Mouse (Mus musculus) spleen, adult 2 months (tissue): ENCODE measurements around the gene Lmf1.

ENCODE experiments used
- CTCF ChIP-seq: fragments of 200-500 bp; IDR thresholded peaks from 2 replicates; pipeline ENCODE4 v1.5.1; 2011; ENCODE audit warnings: mild to moderate bottlenecking, inconsistent platforms; ENCODE audit not compliant: insufficient read depth, insufficient read length, insufficient replicate concordance; ENCODE audit errors: extremely low read depth
- POLR2A ChIP-seq: fragments of 200-500 bp; IDR thresholded peaks from 2 replicates; pipeline ENCODE4 v1.6.1; 2011; ENCODE audit warnings: low read depth, low read length, inconsistent platforms

DNA sequence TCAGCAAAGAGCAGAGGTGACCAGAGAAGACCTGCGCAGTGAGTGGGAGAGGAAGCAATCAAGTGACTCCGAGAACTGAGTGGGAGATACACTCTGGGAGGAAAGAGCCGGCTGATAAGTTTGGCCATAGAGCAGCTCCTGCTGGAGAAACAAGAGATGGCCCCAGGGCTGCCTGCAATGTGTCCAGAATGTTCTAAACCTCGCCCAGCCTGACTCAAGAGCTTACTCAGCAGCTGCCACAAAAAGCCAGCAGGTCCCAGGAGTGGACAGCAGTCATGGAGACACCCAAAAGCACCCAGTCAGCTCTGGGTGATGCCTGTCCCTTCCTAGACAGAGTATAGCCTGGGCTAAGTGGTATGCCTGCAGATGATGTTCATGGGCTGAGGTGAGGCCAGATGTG is 44.6 kb downstream of the Lmf1 start:
- TF ChIP-seq CTCF (no peak), POLR2A (no peak)
